Mouse (Mus musculus): ENCODE results near the gene Slc9a9.

DNA sequence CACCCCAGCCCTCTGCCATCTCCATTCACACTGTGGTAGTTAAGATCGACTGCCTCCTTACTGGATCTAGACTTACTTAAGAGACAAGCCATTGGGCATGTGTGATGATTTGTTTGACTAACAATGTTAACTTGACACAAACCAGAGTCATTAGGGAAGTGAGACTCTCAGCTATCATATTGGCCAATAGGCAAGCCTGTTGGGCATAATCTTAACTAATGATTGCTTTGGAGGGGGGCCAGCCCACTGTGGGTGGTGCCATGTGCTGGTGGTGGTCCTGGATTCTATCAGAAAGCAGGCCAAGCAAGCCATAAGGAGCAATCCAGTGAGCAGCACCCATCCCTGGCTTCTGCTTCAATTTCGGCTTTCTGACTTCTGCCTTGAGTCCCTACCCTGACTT lies 398.8 kb downstream of the Slc9a9 start:
- TF ChIP-seq CTCF (IDR thresholded peaks at IDR 0.05 in 2 of 3, conservative IDR thresholded peaks at IDR 0.05 in 1 of 3; ENCODE audit: control insufficient read depth in 1 of 3, insufficient read depth in 1 of 3, low read depth in 2 of 3, low read length in 3 of 3, poor library complexity in 1 of 3, severe bottlenecking in 1 of 3) (no peak), SIN3A (IDR thresholded peaks at IDR 0.05; ENCODE audit: low read length) (no peak), ZC3H11A (IDR thresholded peaks at IDR 0.05; ENCODE audit: low read depth, low read length) (no peak), SMC3 (IDR thresholded peaks at IDR 0.05; ENCODE audit: low read depth, low read length) (no peak), EP300 (IDR thresholded peaks at IDR 0.05; ENCODE audit: low read depth in 1 of 2, low read length in 2 of 2) (no peak), POLR2AphosphoS2 (IDR thresholded peaks at IDR 0.05; ENCODE audit: low read length) (no peak), RAD21 (IDR thresholded peaks at IDR 0.05; ENCODE audit: low read depth, low read length) (no peak), KAT2A (conservative IDR thresholded peaks at IDR 0.05; ENCODE audit: low read depth, low read length) (no peak)

All from MEL (cell line).